Mouse (Mus musculus): ENCODE measurements around the gene E2f6. TPM values are rescaled to one million over a fixed set of nuclear protein-coding genes. Genes with fewer than 3 reads are reported as not detected.

E2f6 gene
- total and polyA plus RNA-seq, 3 experiments = 35.4 to 67.0 TPM; not detected in 1

- Histone ChIP-seq H3K4me1 (ENCODE audit: control insufficient read depth in 1 of 2, insufficient read depth in 2 of 2, low read length in 2 of 2) (peaks cover 10 to 17% of the 10 kb centered on the region in 2 experiments), H3K36me3 (ENCODE audit: control insufficient read depth in 1 of 2, insufficient read depth in 2 of 2, low read length in 2 of 2) (peaks cover 0 to 10% of the 10 kb centered on the region in 2 experiments; a peak in 2 of 4 replicates), H3K27me3 (ENCODE audit: control insufficient read depth in 1 of 2, insufficient read depth in 2 of 2, low read length in 2 of 2) (no peaks in the 10 kb centered on the region), H3K27ac (ENCODE audit: control insufficient read depth, low read depth, low read length) (no peak overlapping the region), H3K9me3 (replicated peaks; ENCODE audit: insufficient read depth, low read length) (no peaks in the 10 kb centered on the region), H3K4me3 (ENCODE audit: control insufficient read depth in 1 of 2, insufficient read depth in 1 of 2, low read depth in 2 of 2, low read length in 2 of 2) (no peak overlapping the region), H3K9ac (ENCODE audit: control insufficient read depth, low read depth, low read length, poor library complexity, severe bottlenecking) (no peak overlapping the region), H3K79me2 (ENCODE audit: control insufficient read depth, insufficient read depth, low read length, poor library complexity) (no peaks in the 10 kb centered on the region)
- TF ChIP-seq USF1 (IDR thresholded peaks at IDR 0.05; ENCODE audit: low read depth, low read length) = no peak
- no peak for TF ChIP-seq CTCF (IDR thresholded peaks at IDR 0.05 in 2 of 3, conservative IDR thresholded peaks at IDR 0.05 in 1 of 3; ENCODE audit: control insufficient read depth in 1 of 3, insufficient read depth in 1 of 3, low read depth in 2 of 3, low read length in 3 of 3, poor library complexity in 1 of 3, severe bottlenecking in 1 of 3)
- no peak for TF ChIP-seq ZC3H11A (IDR thresholded peaks at IDR 0.05; ENCODE audit: low read depth, low read length)
- TF ChIP-seq POLR2A (IDR thresholded peaks at IDR 0.05; ENCODE audit: control insufficient read depth in 1 of 2, insufficient read depth in 1 of 2, low read depth in 1 of 2, low read length in 2 of 2, poor library complexity in 1 of 2) = no peak
- no peak for TF ChIP-seq NELFE (IDR thresholded peaks at IDR 0.05; ENCODE audit: low read depth, low read length)
- no peak for TF ChIP-seq MXI1 (IDR thresholded peaks at IDR 0.05; ENCODE audit: low read depth, low read length)
- TF ChIP-seq POLR2AphosphoS5 (IDR thresholded peaks at IDR 0.05; ENCODE audit: borderline replicate concordance, low read depth, low read length) = no peak
- TF ChIP-seq KAT2A (conservative IDR thresholded peaks at IDR 0.05; ENCODE audit: low read depth, low read length) = no peak
- TF ChIP-seq TCF12 (IDR thresholded peaks at IDR 0.05; ENCODE audit: low read depth, low read length) = no peak
- no peak for TF ChIP-seq MEF2A (IDR thresholded peaks at IDR 0.05; ENCODE audit: extremely low read depth, insufficient replicate concordance, low read depth, low read length, poor library complexity, severe bottlenecking)
- no peak for DNase-seq (ENCODE audit: low read depth, low spot score)
These were observed 39.1 kb downstream of the E2f6 start for GRCm38 (mm10) chr12:16849821-16850220.

DNA sequence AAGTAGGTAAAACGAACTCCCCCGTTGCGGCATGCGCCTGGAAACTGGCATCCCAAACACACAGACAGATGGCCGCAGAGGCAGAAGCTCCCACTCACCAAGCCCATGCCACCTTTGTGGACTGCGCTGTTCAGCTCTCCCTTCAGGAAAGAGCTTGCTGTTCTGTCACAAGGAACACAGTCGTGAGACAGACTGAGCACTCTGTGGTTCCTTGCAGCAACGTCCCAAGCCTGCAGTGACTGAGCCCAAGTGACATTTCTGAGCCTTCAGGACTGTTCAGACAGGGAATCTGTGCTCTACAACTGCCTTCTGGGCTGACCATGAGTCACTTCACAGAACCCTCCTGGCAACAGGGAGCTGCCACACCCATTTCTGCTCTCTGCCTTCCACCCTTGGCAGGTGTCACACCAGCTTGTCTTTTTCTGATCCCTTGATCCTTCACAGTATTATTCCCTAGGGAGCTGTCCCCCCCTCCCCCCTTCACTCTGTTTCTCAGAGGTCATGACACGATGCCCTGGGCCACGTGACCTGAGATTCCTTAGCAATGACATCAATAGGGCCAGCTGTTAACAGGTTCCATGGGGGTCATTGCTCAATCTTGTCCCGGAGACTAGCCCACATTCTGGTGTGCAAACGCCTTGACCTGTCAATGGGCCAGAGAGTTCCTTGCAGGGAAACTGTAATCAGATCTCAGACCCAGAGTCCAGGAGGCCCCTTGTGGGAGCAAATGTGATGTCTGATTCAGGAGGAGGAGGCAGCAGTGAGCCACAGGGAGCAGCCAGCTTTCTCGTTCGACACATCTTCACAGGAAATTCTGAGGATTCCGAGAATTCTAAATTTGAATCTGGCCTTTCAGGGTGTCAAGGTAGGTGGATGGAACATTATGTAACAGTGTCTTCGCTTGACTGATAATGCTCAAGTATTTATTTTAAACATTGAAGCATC lies 39.9 kb downstream of the E2f6 start:
- Histone ChIP-seq H3K9ac (ENCODE audit: control insufficient read depth, low read depth, low read length, poor library complexity, severe bottlenecking) (no peak overlapping the region), H3K9me3 (replicated peaks; ENCODE audit: insufficient read depth, low read length) (no peaks in the 10 kb centered on the region), H3K79me2 (ENCODE audit: control insufficient read depth, insufficient read depth, low read length, poor library complexity) (no peaks in the 10 kb centered on the region), H3K27me3 (ENCODE audit: control insufficient read depth in 1 of 2, insufficient read depth in 2 of 2, low read length in 2 of 2) (no peaks in the 10 kb centered on the region), H3K4me1 (ENCODE audit: control insufficient read depth in 1 of 2, insufficient read depth in 2 of 2, low read length in 2 of 2) (peaks cover 10 to 14% of the 10 kb centered on the region in 2 experiments), H3K27ac (ENCODE audit: control insufficient read depth, low read depth, low read length) (no peak overlapping the region), H3K4me3 (ENCODE audit: control insufficient read depth in 1 of 2, insufficient read depth in 1 of 2, low read depth in 2 of 2, low read length in 2 of 2) (no peak overlapping the region), H3K36me3 (ENCODE audit: control insufficient read depth in 1 of 2, insufficient read depth in 2 of 2, low read length in 2 of 2) (peaks cover 0 to 10% of the 10 kb centered on the region in 2 experiments; a peak in 2 of 4 replicates)
- TF ChIP-seq TAL1 (IDR thresholded peaks at IDR 0.05; ENCODE audit: low read length) (no peak), NELFE (IDR thresholded peaks at IDR 0.05; ENCODE audit: low read depth, low read length) (no peak), GATA1 (IDR thresholded peaks at IDR 0.05; ENCODE audit: low read depth, low read length) (no peak), ZNF384 (IDR thresholded peaks at IDR 0.05; ENCODE audit: low read depth, low read length) (no peak), GABPA (IDR thresholded peaks at IDR 0.05; ENCODE audit: low read depth, low read length) (no peak), MXI1 (IDR thresholded peaks at IDR 0.05; ENCODE audit: low read depth, low read length) (no peak), MAFK (IDR thresholded peaks at IDR 0.05; ENCODE audit: borderline replicate concordance, low read depth, low read length) (no peak), POLR2AphosphoS2 (IDR thresholded peaks at IDR 0.05; ENCODE audit: low read length) (no peak), CHD2 (IDR thresholded peaks at IDR 0.05; ENCODE audit: low read length) (no peak), ZKSCAN1 (IDR thresholded peaks at IDR 0.05; ENCODE audit: low read depth, low read length) (no peak), E2F4 (IDR thresholded peaks at IDR 0.05; ENCODE audit: borderline replicate concordance, low read depth, low read length) (no peak), KAT2A (conservative IDR thresholded peaks at IDR 0.05; ENCODE audit: low read depth, low read length) (no peak), BHLHE40 (IDR thresholded peaks at IDR 0.05; ENCODE audit: borderline replicate concordance, low read depth, low read length) (no peak), RCOR1 (IDR thresholded peaks at IDR 0.05; ENCODE audit: low read depth, low read length) (no peak), POLR2A (IDR thresholded peaks at IDR 0.05; ENCODE audit: control insufficient read depth in 1 of 2, insufficient read depth in 1 of 2, low read depth in 1 of 2, low read length in 2 of 2, poor library complexity in 1 of 2) (no peak), ZC3H11A (IDR thresholded peaks at IDR 0.05; ENCODE audit: low read depth, low read length) (no peak)
- no peak for DNase-seq (ENCODE audit: low read depth, low spot score)
